Mouse (Mus musculus): ENCODE data around the gene Phf10.
A peak's percentile ranks its signal among the peaks of the same experiment; 100 is the strongest.
"Not testable (repeated sequence)": the region's sequence is repeated elsewhere in the genome, so short reads cannot be mapped to it uniquely, and the experiment has no call there.

The Phf10 gene

GRCm38 (mm10) chr17:14943009-14943728, 17.9 kb downstream of the Phf10 start, which contains the start of the genes Wdr27 and 1600012H06Rik:
Gene Wdr27 (minus strand): TSS chr17:14943158.
Gene 1600012H06Rik (plus strand): TSS chr17:14943184.
- peak; percentile 95 for DNase-seq (ENCODE audit: low spot score)

GRCm38 (mm10) chr17:14942181-14942580, 18.9 kb downstream of the Phf10 start:
- DNase-seq (ENCODE audit: low spot score) = not testable (repeated sequence)

- DNase-seq (ENCODE audit: low spot score) = no peak
These were observed 25.1 kb downstream of the Phf10 start for GRCm38 (mm10) chr17:14935841-14936605.

- DNase-seq (ENCODE audit: low spot score) = not testable (repeated sequence)
These were observed 25.8 kb downstream of the Phf10 start for GRCm38 (mm10) chr17:14935280-14935679.

GRCm38 (mm10) chr17:14931469-14931868, 29.6 kb downstream of the Phf10 start:
- no peak for DNase-seq (ENCODE audit: low spot score)

GRCm38 (mm10) chr17:14930697-14931096, 30.4 kb downstream of the Phf10 start:
- DNase-seq (ENCODE audit: low spot score) = no peak

GRCm38 (mm10) chr17:14928631-14929030, 32.4 kb downstream of the Phf10 start:
- DNase-seq (ENCODE audit: low spot score) = no peak

GRCm38 (mm10) chr17:14927644-14928218, 33.3 kb downstream of the Phf10 start:
- no peak for DNase-seq (ENCODE audit: low spot score)

- no peak for DNase-seq (ENCODE audit: low spot score)
These were observed 39.5 kb downstream of the Phf10 start for GRCm38 (mm10) chr17:14921582-14921981.

GRCm38 (mm10) chr17:14917866-14918265, 43.2 kb downstream of the Phf10 start:
- DNase-seq (ENCODE audit: low spot score) = no peak

- no peak for DNase-seq (ENCODE audit: low spot score)
These were observed 46.7 kb downstream of the Phf10 start for GRCm38 (mm10) chr17:14914401-14914800.

GRCm38 (mm10) chr17:14912981-14913380, 48.1 kb downstream of the Phf10 start:
- DNase-seq (ENCODE audit: low spot score) = no peak

- no peak for DNase-seq (ENCODE audit: low spot score)
These were observed 48.7 kb downstream of the Phf10 start for GRCm38 (mm10) chr17:14912420-14912819.

- DNase-seq (ENCODE audit: low spot score) = no peak
These were observed 50.3 kb downstream of the Phf10 start for GRCm38 (mm10) chr17:14910771-14911170.

- no peak for DNase-seq (ENCODE audit: low spot score)
These were observed 51.7 kb downstream of the Phf10 start for GRCm38 (mm10) chr17:14909331-14909730.

GRCm38 (mm10) chr17:14907136-14907535, 53.9 kb downstream of the Phf10 start:
- DNase-seq (ENCODE audit: low spot score) = no peak

GRCm38 (mm10) chr17:14906611-14907010, 54.5 kb downstream of the Phf10 start:
- DNase-seq (ENCODE audit: low spot score) = no peak

- DNase-seq (ENCODE audit: low spot score) = peak; percentile 60
These were observed 56.3 kb downstream of the Phf10 start for GRCm38 (mm10) chr17:14904637-14905265.

GRCm38 (mm10) chr17:14904206-14904605, 56.9 kb downstream of the Phf10 start:
- DNase-seq (ENCODE audit: low spot score) = no peak

- DNase-seq (ENCODE audit: low spot score) = no peak
These were observed 57.9 kb downstream of the Phf10 start for GRCm38 (mm10) chr17:14903212-14903611.

- DNase-seq (ENCODE audit: low spot score) = no peak
These were observed 62.1 kb downstream of the Phf10 start for GRCm38 (mm10) chr17:14898972-14899371.

- not testable (repeated sequence) for DNase-seq (ENCODE audit: low spot score)
These were observed 66.0 kb downstream of the Phf10 start for GRCm38 (mm10) chr17:14895058-14895457.

All from left cerebral cortex, adult 11 months (tissue).